Mouse (Mus musculus): ENCODE data around the gene 4921530L21Rik. TPM values are rescaled to one million over a fixed set of nuclear protein-coding genes. Genes with fewer than 3 reads are reported as not detected.

The 4921530L21Rik gene
- not detected for total RNA-seq (2021)
- long read RNA-seq, experiment 1, result 0 reads
- long read RNA-seq, experiment 2, result 0 reads

GRCm38 (mm10) chr14:95880954-95881353, at the start of gene 4921530L21Rik:
Gene 4921530L21Rik (plus strand): TSS chr14:95881254.
- no peak for DNase-seq

- DNase-seq, result no peak
These were observed 47.2 kb upstream of the 4921530L21Rik start for GRCm38 (mm10) chr14:95833866-95834265.

GRCm38 (mm10) chr14:95862981-95863380, 18.1 kb upstream of the 4921530L21Rik start:
- DNase-seq, result no peak

GRCm38 (mm10) chr14:95865676-95866416, 15.2 kb upstream of the 4921530L21Rik start:
- no peak for DNase-seq

- no peak for DNase-seq
These were observed 9.0 kb upstream of the 4921530L21Rik start for GRCm38 (mm10) chr14:95872020-95872419.

- DNase-seq, result no peak
These were observed 4.1 kb upstream of the 4921530L21Rik start for GRCm38 (mm10) chr14:95876785-95877510.

- no peak for DNase-seq
These were observed 3.5 kb upstream of the 4921530L21Rik start for GRCm38 (mm10) chr14:95877548-95877947.

GRCm38 (mm10) chr14:95899458-95899857, 18.4 kb downstream of the 4921530L21Rik start:
- DNase-seq, result no peak

- no peak for DNase-seq
These were observed 23.6 kb downstream of the 4921530L21Rik start for GRCm38 (mm10) chr14:95904591-95905095.

GRCm38 (mm10) chr14:95913293-95913692, 32.2 kb downstream of the 4921530L21Rik start:
- DNase-seq, result no peak

- DNase-seq, result no peak
These were observed 45.7 kb downstream of the 4921530L21Rik start for GRCm38 (mm10) chr14:95926742-95927141.

- no peak for DNase-seq
These were observed 47.0 kb downstream of the 4921530L21Rik start for GRCm38 (mm10) chr14:95927810-95928785.

Measured in adrenal gland, postnatal 36 days (tissue).